Mouse (Mus musculus): ENCODE measurements around the gene Rbfox2.
A peak's percentile ranks its signal among the peaks of the same experiment; 100 is the strongest.
"Not testable (repeated sequence)": the region's sequence is repeated elsewhere in the genome, so short reads cannot be mapped to it uniquely, and the experiment has no call there.

Gene Rbfox2

GRCm38 (mm10) chr15:77072556-77073163 is 234.1 kb downstream of the Rbfox2 start:
- DNase-seq (ENCODE audit: extremely low read depth, low read depth): no peak

- DNase-seq (ENCODE audit: extremely low read depth, low read depth): peak; percentile 28
Observed at GRCm38 (mm10) chr15:77071501-77071900, 235.3 kb downstream of the Rbfox2 start.

- no peak for DNase-seq (ENCODE audit: extremely low read depth, low read depth)
Observed at GRCm38 (mm10) chr15:77070745-77071268, 236.0 kb downstream of the Rbfox2 start.

GRCm38 (mm10) chr15:77069019-77069418 is 237.8 kb downstream of the Rbfox2 start:
- DNase-seq (ENCODE audit: extremely low read depth, low read depth): no peak

GRCm38 (mm10) chr15:77068439-77068861 is 238.4 kb downstream of the Rbfox2 start:
- DNase-seq (ENCODE audit: extremely low read depth, low read depth): no peak

DNA sequence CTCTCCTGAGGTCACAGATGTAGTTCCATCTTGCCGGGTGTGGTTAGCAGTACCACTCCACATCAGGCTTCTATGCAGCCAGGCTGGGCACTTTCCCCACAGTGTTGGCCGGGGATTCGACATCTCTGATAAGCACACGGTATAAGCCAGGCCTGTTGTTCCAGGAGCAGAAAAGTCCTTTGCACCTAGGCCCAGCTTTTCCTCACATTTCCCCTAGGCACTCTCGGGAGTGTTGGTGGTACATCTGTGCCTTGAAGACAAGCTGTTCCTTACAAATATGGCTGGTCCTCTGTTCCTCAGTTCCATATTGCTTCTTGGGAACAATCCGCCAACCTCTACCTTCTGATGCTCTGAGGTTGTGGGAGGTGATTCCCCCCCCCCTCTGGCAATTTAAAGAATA is 240.6 kb downstream of the Rbfox2 start:
- DNase-seq (ENCODE audit: extremely low read depth, low read depth): no peak

DNA sequence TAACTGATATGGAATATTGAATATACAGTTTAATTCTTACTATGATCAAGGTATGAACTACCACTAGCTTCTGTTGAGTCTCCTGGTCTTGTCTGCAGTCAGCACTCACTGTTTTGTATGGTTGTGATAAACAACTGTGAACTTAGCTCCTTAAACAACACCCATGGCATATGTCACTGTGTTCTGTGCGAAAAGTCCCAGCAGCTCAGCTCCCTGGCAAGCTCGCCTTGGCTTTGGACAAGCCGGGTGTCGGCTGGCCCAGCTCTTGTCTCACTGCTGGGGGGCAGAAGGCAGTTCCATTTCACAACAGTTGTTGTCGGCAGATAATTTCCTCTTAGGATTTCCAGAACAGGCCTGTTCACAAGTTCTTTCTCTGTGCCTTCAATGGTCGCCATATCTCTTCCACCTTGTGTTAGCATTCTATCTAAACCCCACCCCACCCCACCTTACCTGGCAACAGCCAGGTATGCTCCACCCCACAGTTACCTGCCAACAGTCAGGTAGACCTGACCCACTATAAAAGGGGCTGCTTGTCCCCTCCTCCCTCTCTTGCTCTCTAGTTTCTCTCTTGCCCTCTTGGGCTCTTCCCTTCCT is 241.4 kb downstream of the Rbfox2 start:
- no peak for DNase-seq (ENCODE audit: extremely low read depth, low read depth)

- DNase-seq (ENCODE audit: extremely low read depth, low read depth): no peak
Observed at GRCm38 (mm10) chr15:77062746-77063145, 244.1 kb downstream of the Rbfox2 start.

DNA sequence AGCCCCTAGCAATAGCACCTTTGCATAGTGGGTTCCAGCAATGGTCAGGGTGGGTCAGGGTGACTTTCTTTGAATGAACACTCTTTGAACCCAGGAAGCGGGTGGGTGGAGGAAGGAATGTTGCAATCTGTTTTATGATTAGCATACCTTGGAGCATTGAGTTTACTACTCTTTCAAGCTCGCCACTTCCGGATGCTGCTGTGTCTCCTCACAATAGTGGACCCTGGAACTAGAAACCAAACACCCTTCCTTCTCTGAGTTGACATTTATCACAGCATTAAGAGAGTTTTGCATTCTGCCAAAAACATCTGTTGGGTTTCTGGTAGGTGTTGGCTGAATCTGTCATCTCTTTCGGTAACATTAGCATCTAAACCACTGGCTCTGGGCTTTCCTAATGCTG is 247.4 kb downstream of the Rbfox2 start:
- not testable (repeated sequence) for DNase-seq (ENCODE audit: extremely low read depth, low read depth)

DNA sequence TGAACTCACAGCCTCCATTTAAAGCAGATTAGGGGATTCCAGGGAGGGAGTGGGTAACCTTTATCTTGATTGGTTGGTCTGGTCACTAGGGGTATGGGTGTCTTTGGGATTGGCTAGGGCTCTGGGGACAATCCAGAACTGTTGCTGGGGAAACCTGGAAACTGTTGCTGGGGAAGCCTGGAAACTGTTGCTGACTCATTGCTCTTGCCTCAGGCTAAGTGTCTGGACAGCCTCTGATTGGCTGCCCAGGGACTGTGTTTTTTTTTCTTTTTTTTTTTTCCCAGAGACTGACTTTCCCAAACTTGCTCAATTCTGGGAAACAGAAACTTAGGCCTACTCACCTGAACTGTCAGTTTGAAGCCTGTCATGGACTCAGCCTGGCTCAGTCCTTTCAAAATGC is 248.2 kb downstream of the Rbfox2 start:
- no peak for DNase-seq (ENCODE audit: extremely low read depth, low read depth)

- DNase-seq (ENCODE audit: extremely low read depth, low read depth): no peak
Observed at GRCm38 (mm10) chr15:77056791-77057051, 250.1 kb downstream of the Rbfox2 start.

GRCm38 (mm10) chr15:77056001-77056790 is 250.6 kb downstream of the Rbfox2 start:
- no peak for DNase-seq (ENCODE audit: extremely low read depth, low read depth)

DNA sequence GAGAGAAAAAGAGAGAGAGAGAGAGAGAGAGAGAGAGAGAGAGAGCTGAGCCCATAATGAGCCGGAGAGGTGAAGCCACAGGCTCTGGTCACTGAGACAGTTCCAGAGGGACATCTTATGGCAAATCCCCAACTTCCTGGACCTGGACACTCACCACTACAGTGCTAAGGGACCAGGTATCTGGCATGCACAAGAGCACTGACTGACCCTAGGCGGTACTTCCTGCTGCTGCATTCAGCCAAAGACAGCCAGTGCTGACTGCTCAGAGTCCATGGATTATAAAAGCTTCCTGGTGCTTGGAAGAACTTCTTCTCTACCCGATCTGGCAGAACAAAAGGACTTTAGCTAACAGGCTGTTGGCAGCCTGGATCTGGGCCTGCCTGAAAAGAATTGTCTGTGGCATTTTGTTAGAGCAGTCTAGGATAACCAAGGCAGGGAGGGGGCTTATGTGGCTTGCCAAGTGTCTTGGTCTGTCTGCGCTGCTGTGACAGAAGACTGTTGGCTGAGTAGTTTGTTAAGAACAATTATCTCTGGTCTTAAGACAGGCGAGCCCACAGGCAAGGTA is 252.1 kb downstream of the Rbfox2 start:
- DNase-seq (ENCODE audit: extremely low read depth, low read depth): no peak

DNA sequence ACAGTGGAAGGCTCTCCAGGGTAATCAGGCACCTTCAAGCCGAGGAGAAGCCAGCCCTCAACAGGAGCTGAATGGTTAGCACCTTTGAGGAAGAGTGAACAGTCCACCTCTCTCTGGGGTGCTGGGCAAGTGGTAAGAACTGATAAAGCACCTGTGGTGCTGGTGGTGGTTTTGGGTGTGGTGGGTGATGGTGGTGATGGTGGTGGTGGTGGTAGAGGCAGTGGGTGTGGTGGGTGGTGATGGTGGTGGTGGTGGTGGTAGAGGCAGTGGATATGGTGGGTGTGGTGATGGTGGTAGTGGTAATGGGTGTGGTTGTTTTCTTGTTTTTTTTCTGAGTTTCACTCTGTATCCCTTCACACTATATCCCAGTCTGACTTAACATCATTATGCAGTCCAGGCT is 253.8 kb downstream of the Rbfox2 start:
- no peak for DNase-seq (ENCODE audit: extremely low read depth, low read depth)

GRCm38 (mm10) chr15:77052176-77052575 is 254.6 kb downstream of the Rbfox2 start:
- DNase-seq (ENCODE audit: extremely low read depth, low read depth): no peak

DNA sequence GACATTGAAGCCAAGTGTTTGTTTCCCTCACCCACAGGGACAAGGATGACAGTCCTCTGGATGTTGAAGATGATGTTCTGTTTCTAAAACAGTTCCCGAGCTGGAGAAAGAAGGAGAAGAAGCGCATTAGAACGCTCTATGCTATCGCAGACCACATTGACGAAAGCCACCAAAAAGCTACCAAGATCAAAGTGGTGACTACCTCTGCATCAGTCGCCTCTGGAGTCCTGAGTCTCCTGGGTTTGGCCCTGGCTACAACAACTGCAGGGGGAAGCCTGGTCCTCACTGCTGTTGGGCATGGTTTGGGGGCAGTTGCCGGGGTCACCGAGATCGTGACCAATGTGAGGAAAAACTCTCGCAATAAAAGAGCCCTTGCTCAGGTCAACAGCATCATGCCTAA is 256.2 kb downstream of the Rbfox2 start, which contains the start of gene Mb:
TSS of gene Mb (minus strand) at position 101 of the 400 bp plus-strand sequence.
- DNase-seq (ENCODE audit: extremely low read depth, low read depth): no peak

- no peak for DNase-seq (ENCODE audit: extremely low read depth, low read depth)
Observed at GRCm38 (mm10) chr15:77045609-77046008, 261.2 kb downstream of the Rbfox2 start.

- DNase-seq (ENCODE audit: extremely low read depth, low read depth): no peak
Observed at GRCm38 (mm10) chr15:77044597-77045320, 262.0 kb downstream of the Rbfox2 start, which contains the start of gene Apol6. Apol6 (plus strand) TSS chr15:77044729.

- peak; percentile 54 for DNase-seq (ENCODE audit: extremely low read depth, low read depth)
Observed at GRCm38 (mm10) chr15:77040784-77041183, 266.0 kb downstream of the Rbfox2 start.

DNA sequence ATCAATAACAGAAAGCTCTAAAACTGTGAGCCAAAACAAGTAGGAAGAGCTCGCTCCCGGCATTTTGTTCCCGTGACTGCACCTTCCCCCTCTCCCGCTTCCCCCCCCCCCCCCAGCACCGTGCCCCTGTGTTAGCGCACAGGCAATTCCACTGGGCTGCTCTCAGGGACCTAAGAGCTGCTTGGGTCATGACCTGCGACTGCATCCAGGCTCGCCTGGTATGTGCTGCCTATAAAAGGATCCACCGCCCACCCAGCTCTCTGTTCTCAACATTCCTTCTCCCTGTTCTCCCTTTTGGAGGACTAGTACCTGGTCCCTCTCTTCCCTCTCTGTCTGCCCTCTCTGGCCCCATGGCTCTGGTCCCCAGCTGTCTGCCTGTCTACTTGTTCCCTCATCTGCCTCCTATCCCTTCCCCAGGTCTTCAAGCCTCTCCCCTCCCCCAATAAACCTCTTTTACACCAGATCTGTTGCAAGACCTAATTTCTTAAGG is 267.5 kb downstream of the Rbfox2 start:
- DNase-seq (ENCODE audit: extremely low read depth, low read depth): no peak
